Mouse (Mus musculus) layer of hippocampus, postnatal 25 days (tissue): ENCODE results near the gene Dhx29. TPM values are rescaled to one million over a fixed set of nuclear protein-coding genes. Genes with fewer than 3 reads are reported as not detected.
"Not testable (repeated sequence)": the region's sequence is repeated elsewhere in the genome, so short reads cannot be mapped to it uniquely, and the experiment has no call there.

Source experiments
- DNase-seq, 2 experiments: peaks; one replicate each; pipeline ENCODE4 v3.0.0; 2022; ENCODE audit warnings: mixed read lengths in 2 of 2, low spot score in 1 of 2; ENCODE audit errors: extremely low spot score in 1 of 2
- total RNA-seq, 2 experiments: library from RNA; stranded (reverse); gene quantifications; 2 replicates each; pipeline ENCODE4 v1.2.3; 2021

The Dhx29 gene
- total RNA-seq, 2 experiments from 2014 or later, result 23.2 to 23.9 TPM

DNA sequence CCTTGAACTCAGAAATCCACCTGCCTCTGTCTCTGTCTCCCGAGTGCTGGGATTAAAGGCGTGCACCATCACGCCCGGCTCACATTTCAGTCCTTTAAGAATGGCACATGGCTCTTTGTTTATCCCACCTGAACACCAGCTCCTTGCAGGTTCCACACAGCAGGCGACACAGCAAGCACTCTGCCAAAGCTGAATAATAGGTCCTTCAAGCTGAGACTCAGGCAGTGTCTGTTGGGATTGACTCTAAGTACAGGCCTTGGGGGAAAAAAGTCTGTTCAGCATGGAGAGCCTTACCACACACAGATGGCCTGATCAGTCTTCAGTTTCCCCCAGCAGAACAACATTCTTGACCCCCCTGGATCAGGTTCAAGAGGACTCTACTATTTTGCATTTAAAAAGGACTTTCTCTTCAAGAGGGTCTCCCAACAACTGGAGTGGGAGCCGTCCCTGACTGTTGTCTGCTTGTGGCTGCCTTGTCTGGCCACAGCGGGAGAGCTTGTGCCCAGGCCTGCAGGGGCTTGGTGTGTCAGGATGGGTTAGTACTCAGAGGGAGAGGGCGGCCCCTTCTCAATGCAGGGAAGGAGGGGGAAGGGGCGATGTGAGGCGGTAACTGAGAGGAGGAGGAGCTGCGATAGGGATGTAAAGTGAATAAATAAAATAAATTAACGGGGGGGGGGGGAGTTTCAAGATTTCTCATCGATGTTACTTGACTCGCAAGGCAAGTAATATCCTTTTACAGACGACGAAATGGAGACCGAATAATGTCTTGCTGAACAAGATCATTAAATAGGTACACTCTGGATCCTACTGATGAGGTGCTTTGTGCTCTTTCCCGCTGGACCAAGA is 58.6 kb downstream of the Dhx29 start:
- DNase-seq, result no peak

DNA sequence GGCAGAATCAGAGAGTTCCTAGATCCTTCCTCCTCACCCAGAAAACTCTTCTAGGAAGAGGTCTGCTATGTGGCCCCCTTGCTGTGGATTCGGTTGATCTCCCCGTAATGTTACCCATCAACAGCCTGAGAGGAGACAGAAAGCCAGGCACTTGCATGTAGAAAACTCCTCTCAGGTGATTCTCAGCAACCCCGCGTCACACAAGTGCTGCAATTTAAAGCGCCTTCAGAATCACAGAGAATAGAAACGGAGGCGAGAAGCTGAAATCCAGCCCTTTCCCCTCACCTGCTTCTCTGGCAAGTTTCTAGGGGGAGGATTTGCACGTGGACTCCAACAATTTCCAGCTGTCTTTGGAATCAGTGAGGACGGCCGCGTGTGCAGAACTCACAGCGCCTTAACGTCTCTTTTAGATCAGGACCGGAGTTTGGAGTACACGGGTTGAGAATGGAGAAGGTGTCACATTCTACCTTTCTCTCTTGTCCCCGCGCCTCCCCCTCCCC is 59.2 kb downstream of the Dhx29 start:
- DNase-seq, result no peak

DNA sequence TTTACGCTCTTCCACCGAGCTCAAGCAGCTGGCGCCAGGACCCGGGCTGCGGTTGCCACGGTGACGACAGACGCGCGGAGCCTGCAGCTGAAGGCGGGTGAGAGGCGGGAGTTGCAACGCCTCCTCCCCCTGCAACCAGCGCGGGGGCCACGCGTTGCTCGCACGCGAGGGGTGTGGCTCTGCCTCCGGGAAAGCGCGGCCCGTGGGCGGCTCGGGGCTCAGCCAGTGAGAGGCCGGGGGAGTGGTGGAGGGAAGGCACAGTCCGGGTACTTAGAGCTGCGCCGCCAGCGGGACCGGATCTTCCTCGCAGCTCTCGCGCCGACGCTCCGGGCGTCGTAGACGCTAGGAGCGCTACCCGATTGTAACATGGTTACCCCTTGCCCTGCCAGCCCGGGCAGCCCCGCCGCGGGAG is 60.3 kb downstream of the Dhx29 start, which contains the start of gene Ccno:
Gene Ccno, plus strand, starts transcription at position 271 of the 412 bp plus-strand sequence.
- DNase-seq, result peak; percentile 78 to 82

DNA sequence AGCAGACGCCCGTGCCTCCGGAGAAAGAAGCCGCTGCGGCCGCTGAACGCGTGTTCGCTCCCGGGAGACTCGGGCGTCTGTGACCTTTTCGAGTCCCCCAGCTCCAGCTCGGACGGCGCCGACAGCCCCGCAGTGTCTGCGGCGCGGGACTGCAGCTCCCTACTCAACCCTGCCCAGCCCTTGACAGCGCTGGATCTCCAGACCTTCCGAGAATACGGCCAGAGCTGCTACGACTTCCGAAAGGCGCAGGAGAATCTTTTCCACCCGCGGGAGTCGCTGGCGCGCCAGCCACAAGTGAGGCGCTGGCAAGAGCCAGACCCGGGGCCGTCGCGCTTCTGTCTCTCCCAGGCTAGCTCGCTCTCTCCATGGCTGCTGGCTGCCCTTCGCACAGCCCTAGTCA is 60.7 kb downstream of the Dhx29 start:
- DNase-seq, result peak in 1 of 2 experiments; percentile 54

- no peak for DNase-seq
These were observed 61.6 kb downstream of the Dhx29 start for GRCm38 (mm10) chr13:112988866-112989265.

DNA sequence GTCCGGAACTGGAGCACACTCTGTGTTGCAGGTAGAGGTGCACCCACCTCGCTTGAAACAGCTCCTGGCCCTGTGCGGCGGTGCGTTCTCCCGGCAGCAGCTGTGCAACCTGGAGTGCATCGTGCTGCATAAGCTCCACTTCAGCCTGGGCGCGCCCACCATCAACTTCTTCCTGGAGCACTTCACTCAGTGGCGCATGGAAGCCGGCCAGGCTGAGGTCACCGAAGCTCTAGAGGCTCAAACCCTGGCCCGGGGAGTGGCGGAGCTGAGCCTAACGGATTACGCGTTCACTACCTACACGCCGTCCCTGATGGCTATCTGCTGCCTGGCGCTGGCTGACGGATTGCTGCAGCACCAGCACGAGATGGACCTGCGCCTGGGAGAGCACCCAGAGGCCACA is 62.3 kb downstream of the Dhx29 start:
- no peak for DNase-seq

GRCm38 (mm10) chr13:112990346-112990745 is 63.1 kb downstream of the Dhx29 start:
- no peak for DNase-seq

- DNase-seq, result no peak
These were observed 66.4 kb downstream of the Dhx29 start, which contains the start of gene Mcidas for GRCm38 (mm10) chr13:112993531-112994152. Gene Mcidas, plus strand, starts transcription at chr13:112993845.

DNA sequence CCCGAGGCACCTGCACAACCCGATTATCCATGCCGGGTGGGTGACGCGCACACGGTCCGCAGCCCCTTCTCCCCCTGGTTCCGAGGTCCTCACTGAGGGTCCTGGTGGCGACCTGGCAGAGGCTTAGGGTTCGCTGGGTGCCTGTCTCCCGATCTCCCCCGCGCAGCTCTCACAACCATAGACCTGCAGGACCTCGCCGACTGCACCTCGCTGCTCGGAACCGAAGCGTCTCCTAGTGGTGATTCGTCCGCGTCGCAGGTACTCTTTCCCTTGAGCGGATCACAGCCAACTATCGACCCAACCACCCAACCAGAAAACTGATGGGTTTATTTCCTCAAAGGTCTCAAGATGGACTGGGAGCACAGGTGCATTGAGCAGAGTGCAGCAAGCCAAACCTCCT is 66.9 kb downstream of the Dhx29 start:
- peak; percentile 34 to 60 for DNase-seq

DNA sequence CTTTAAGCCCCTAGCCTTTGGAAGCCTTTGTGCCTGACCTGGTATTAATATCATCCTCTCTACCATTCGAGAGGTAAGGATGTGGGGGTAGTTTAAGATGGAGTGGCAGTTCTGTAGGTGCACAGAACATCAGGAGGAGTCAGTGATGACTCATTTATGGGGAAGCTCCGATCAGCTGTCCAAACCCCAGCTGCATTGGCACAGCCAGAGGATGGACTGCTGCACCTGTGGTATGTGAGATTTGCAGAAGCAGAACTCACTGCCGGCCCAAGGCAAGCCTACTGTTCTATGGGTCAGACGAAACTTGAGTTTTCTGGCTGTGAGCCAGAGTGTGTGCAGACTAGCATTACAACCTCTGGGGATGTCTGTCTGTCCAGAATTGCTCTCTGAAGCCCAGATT is 69.2 kb downstream of the Dhx29 start:
- DNase-seq, result no peak

- no peak for DNase-seq
These were observed 70.1 kb downstream of the Dhx29 start for GRCm38 (mm10) chr13:112997369-112997768.

DNA sequence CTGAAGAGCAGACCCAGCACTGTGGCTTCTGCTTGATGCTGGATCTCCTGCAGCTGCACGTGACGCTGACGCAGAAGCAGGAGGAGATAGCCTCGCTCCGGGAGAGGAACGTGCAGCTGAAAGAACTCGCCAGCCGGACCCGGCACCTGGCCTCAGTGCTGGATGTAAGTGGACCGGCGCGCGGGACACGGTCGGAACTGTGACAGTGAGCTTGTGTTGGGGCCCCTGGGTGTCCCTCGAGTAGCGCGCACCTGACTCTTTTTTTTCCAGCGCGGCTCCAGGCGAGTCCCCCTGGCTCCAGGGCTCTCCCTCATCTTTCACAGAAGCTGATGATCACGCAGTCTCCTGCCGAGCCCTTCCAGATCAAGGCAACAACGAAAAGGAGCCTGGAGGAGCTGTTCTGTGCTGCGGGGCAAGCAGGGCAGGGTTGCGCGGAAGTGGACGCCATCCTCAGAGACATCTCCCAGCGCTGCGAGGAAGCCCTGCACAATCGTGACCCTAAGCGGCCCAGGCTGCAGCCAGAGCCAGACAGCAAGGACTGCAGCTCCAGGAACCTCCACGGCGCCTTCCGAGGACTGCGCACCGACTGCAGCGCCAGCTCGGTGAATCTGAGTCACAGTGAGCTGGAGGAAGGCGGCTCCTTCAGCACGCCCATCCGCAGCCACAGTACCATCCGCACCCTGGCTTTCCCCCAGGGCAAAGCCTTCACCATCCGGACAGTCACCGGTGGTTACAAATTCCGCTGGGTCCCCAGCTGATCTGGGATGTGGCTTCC is 71.4 kb downstream of the Dhx29 start:
- peak; percentile 24 to 35 for DNase-seq

DNA sequence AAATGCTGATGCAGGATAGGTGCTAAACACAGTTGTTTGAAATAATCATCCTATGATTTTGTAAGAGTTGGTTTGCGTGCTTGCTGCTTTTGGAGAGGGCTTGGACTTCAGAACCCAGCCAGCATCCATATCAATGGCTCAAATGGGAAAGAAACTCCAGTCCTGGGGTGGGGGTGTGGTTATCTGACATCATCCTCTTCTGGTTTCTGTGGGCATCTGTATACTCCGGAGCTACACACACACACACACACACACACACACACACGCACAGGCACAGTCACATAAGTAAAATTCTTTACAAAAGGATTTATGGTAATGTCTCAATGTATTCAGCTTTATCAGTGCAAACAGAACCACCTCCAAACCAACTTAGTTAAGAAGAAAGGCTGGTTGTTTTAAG is 72.8 kb downstream of the Dhx29 start:
- no peak for DNase-seq

DNA sequence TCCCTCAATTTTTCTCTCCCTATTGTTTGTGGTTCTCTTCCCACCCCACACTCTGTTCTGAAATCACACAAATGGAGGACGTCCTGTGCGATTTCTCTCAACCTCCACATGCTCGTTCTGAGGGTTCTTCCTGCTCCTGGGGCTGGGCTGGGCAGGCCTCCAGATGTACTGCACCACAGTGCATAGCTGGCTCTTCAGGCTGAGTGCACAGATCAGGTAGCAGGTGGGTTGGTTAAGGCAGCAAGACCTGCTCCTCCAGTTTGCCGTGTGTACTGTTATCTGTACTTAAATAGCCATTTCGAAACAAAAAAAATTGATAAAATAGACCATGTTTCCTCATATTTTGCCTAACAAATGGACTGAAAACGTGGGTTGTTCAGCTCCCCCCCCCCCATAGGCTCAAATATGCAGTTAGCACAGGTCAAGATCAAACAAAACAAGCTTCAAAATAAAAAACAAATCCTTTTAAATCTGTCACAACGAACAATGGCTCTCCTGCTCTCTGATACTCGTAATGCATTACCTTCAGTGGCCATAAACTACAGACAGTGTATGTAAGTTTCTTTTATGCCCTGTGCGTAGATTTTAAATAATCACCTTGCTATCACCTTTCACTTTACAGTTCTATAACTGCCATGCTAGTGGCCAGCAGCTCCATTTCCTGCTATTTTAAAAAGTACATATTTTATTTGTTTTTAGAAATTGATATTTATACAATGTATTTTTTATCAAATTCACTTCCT is 73.5 kb downstream of the Dhx29 start:
- DNase-seq, result no peak

GRCm38 (mm10) chr13:113012683-113013082 is 85.4 kb downstream of the Dhx29 start:
- DNase-seq, result no peak

DNA sequence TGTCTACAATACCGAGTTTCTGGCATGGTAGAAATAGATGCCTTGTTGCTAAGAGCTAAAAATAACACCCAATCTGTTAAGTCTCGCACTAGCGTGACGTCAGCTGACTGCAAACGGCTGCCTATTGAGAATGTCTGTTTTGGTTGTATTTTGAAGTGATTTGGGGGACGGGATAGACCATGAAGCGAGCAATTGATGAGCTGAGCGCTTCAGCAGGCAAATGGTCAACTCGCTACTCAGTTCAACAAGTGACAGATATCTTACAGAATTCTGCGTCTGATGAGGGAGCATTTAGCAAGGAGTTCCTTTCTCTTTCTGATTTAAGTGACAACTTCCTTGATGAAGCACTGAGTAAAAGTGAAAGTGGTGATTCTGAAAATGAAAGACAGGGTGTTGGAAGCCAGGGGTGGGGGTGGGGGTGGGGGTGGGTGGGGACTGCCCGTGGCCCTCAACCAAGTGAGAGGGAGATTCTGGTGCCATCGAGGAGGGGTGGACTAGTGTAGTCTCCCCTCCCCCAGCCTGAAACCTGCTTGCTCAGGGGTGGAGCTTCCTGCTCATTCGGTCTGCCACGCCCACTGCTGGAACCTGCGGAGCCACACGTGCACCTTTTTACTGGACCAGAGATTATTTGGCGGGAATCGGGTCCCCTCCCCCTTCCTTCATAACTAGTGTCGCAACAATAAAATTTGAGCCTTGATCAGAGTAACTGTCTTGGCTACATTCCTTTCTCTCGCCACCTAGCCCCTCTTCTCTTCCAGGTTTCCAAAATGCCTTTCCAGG is 86.1 kb downstream of the Dhx29 start:
- DNase-seq, result not testable (repeated sequence)
